Mouse (Mus musculus): ENCODE results near the gene Gtf2a1l. TPM values are rescaled to one million over a fixed set of nuclear protein-coding genes. Genes with fewer than 3 reads are reported as not detected.

The Gtf2a1l gene
- total and polyA plus RNA-seq, 2 experiments from 2014 or later = 0.24 to 0.52 TPM

DNA sequence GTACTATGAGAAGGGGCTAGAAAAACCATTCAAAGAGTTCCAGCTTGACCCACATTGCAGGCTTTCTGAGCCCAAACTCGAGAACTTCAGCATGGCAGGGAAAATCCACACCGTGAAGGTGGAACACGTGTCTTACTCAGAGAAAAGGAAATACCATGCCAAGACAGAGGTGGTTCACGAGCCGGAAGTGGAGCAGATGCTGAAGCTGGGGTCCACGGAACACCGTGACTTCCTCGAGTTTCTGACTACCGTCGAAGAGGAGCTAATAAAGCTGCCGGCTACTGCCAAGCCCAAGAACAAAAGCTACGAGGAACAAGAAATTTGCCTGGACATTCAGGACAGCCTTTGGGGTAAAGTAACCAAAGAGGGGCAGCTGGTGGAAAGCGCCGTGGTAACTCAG lies 32.4 kb upstream of the Gtf2a1l start:
- Histone ChIP-seq H3K27me3 (ENCODE audit: insufficient read depth, low read length) (no peaks in the 10 kb centered on the region), H3K9ac (no peak overlapping the region), H3K4me2 (ENCODE audit: low read depth) (no peak overlapping the region), H3K27ac (ENCODE audit: low read depth, low read length) (no peak overlapping the region), H3K4me1 (ENCODE audit: insufficient read depth) (no peaks in the 10 kb centered on the region), H3K4me3 (ENCODE audit: low read depth, low read length) (no peak overlapping the region), H3K9me3 (ENCODE audit: low read length) (no peaks in the 10 kb centered on the region), H3K36me3 (ENCODE audit: insufficient read depth) (no peaks in the 10 kb centered on the region)
- 86% methylated on average over 14 of the region's 14 CpGs for WGBS
- no peak for ATAC-seq
- TF ChIP-seq CTCF (IDR thresholded peaks at IDR 0.05; ENCODE audit: low read depth) = no peak
- no peak for DNase-seq

- no peak overlapping the region for H3K4me2 ChIP-seq (ENCODE audit: low read depth)
- DNase-seq (no peak), ATAC-seq (no peak)
- WGBS = 62% methylated on average over 12 of the region's 12 CpGs
- no peak overlapping the region for H3K9ac ChIP-seq
- no peak overlapping the region for H3K27ac ChIP-seq (ENCODE audit: low read depth, low read length)
- no peaks in the 10 kb centered on the region for H3K4me1 ChIP-seq (ENCODE audit: insufficient read depth)
- no peak overlapping the region for H3K4me3 ChIP-seq (ENCODE audit: low read depth, low read length)
- H3K9me3 ChIP-seq (ENCODE audit: low read length) = no peaks in the 10 kb centered on the region
- H3K27me3 ChIP-seq (ENCODE audit: insufficient read depth, low read length) = no peaks in the 10 kb centered on the region
- no peak for TF ChIP-seq CTCF (IDR thresholded peaks at IDR 0.05; ENCODE audit: low read depth)
- H3K36me3 ChIP-seq (ENCODE audit: insufficient read depth) = no peaks in the 10 kb centered on the region
Observed at GRCm38 (mm10) chr17:88636587-88636986, 31.9 kb upstream of the Gtf2a1l start.

GRCm38 (mm10) chr17:88641012-88641411 lies 27.4 kb upstream of the Gtf2a1l start:
- DNase-seq = peak; percentile 83
- Histone ChIP-seq H3K9me3 (ENCODE audit: low read length) (no peaks in the 10 kb centered on the region), H3K27me3 (ENCODE audit: insufficient read depth, low read length) (no peaks in the 10 kb centered on the region), H3K9ac (no peak overlapping the region), H3K4me3 (ENCODE audit: low read depth, low read length) (no peak overlapping the region), H3K4me2 (ENCODE audit: low read depth) (no peak overlapping the region), H3K36me3 (ENCODE audit: insufficient read depth) (no peaks in the 10 kb centered on the region), H3K27ac (ENCODE audit: low read depth, low read length) (no peak overlapping the region), H3K4me1 (ENCODE audit: insufficient read depth) (no peaks in the 10 kb centered on the region)
- ATAC-seq = peak; percentile 29; the same call in 1 of the 2 replicates
- peak; percentile 83 for TF ChIP-seq CTCF (IDR thresholded peaks at IDR 0.05; ENCODE audit: low read depth)
- 30% methylated on average over 6 of the region's 6 CpGs for WGBS

GRCm38 (mm10) chr17:88641836-88642235 lies 26.6 kb upstream of the Gtf2a1l start:
- Histone ChIP-seq H3K27me3 (ENCODE audit: insufficient read depth, low read length) (no peaks in the 10 kb centered on the region), H3K4me2 (ENCODE audit: low read depth) (no peak overlapping the region), H3K9me3 (ENCODE audit: low read length) (no peaks in the 10 kb centered on the region), H3K4me1 (ENCODE audit: insufficient read depth) (no peaks in the 10 kb centered on the region), H3K4me3 (ENCODE audit: low read depth, low read length) (no peak overlapping the region), H3K27ac (ENCODE audit: low read depth, low read length) (no peak overlapping the region), H3K9ac (no peak overlapping the region), H3K36me3 (ENCODE audit: insufficient read depth) (no peaks in the 10 kb centered on the region)
- no peak for ATAC-seq
- TF ChIP-seq CTCF (IDR thresholded peaks at IDR 0.05; ENCODE audit: low read depth) = no peak
- 90% methylated on average over 8 of the region's 8 CpGs for WGBS
- no peak for DNase-seq

GRCm38 (mm10) chr17:88644876-88645275 lies 23.6 kb upstream of the Gtf2a1l start:
- no peaks in the 10 kb centered on the region for H3K9me3 ChIP-seq (ENCODE audit: low read length)
- WGBS = 94% methylated on average over 7 of the region's 7 CpGs
- no peaks in the 10 kb centered on the region for H3K4me1 ChIP-seq (ENCODE audit: insufficient read depth)
- ATAC-seq (no peak), DNase-seq (no peak)
- no peak overlapping the region for H3K4me2 ChIP-seq (ENCODE audit: low read depth)
- H3K9ac ChIP-seq = no peak overlapping the region
- no peak overlapping the region for H3K4me3 ChIP-seq (ENCODE audit: low read depth, low read length)
- no peaks in the 10 kb centered on the region for H3K27me3 ChIP-seq (ENCODE audit: insufficient read depth, low read length)
- no peaks in the 10 kb centered on the region for H3K36me3 ChIP-seq (ENCODE audit: insufficient read depth)
- TF ChIP-seq CTCF (IDR thresholded peaks at IDR 0.05; ENCODE audit: low read depth) = no peak
- no peak overlapping the region for H3K27ac ChIP-seq (ENCODE audit: low read depth, low read length)

- 95% methylated on average over 11 of the region's 11 CpGs for WGBS
- Histone ChIP-seq H3K9me3 (ENCODE audit: low read length) (no peaks in the 10 kb centered on the region), H3K27ac (ENCODE audit: low read depth, low read length) (no peak overlapping the region), H3K4me2 (ENCODE audit: low read depth) (no peak overlapping the region), H3K9ac (no peak overlapping the region), H3K36me3 (ENCODE audit: insufficient read depth) (no peaks in the 10 kb centered on the region), H3K4me1 (ENCODE audit: insufficient read depth) (no peaks in the 10 kb centered on the region), H3K27me3 (ENCODE audit: insufficient read depth, low read length) (no peaks in the 10 kb centered on the region), H3K4me3 (ENCODE audit: low read depth, low read length) (no peak overlapping the region)
- TF ChIP-seq CTCF (IDR thresholded peaks at IDR 0.05; ENCODE audit: low read depth) = no peak
- no peak for ATAC-seq
- DNase-seq = no peak
Observed at GRCm38 (mm10) chr17:88645299-88645698, 23.2 kb upstream of the Gtf2a1l start.

DNA sequence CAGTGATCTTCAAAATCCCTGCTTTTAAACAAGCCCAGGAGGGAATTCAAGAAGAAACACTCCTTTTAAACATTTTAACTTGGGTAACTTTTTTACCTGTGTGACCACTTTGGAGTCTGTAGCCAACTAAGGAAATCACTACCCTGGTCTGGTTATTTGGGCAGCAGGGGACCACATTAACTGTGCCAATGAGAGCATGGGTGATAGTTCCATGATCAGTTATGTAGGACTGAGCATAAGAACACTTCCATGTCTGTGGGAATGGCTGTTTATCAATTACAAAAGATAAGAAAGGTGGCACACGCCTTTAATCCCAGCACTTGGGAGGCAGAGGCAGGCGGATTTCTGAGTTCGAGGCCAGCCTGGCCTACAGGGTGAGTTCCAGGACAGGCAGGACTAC lies 21.3 kb upstream of the Gtf2a1l start:
- WGBS = 92% methylated on average over 3 of the region's 3 CpGs
- no peak for DNase-seq
- no peaks in the 10 kb centered on the region for H3K36me3 ChIP-seq (ENCODE audit: insufficient read depth)

GRCm38 (mm10) chr17:88652010-88652409 lies 16.4 kb upstream of the Gtf2a1l start:
- peak; percentile 85 for ATAC-seq
- no peak overlapping the region for H3K4me2 ChIP-seq (ENCODE audit: low read depth)

More for the DNA sequence above, 21.3 kb upstream of the Gtf2a1l start:
- no peak overlapping the region for H3K4me2 ChIP-seq (ENCODE audit: low read depth)
- H3K4me1 ChIP-seq (ENCODE audit: insufficient read depth) = no peaks in the 10 kb centered on the region
- no peak overlapping the region for H3K4me3 ChIP-seq (ENCODE audit: low read depth, low read length)
- no peak overlapping the region for H3K27ac ChIP-seq (ENCODE audit: low read depth, low read length)
- H3K27me3 ChIP-seq (ENCODE audit: insufficient read depth, low read length) = no peaks in the 10 kb centered on the region
- no peak overlapping the region for H3K9ac ChIP-seq
- no peak for TF ChIP-seq CTCF (IDR thresholded peaks at IDR 0.05; ENCODE audit: low read depth)
- no peak for ATAC-seq
- H3K9me3 ChIP-seq (ENCODE audit: low read length) = no peaks in the 10 kb centered on the region

More at GRCm38 (mm10) chr17:88652010-88652409, 16.4 kb upstream of the Gtf2a1l start:
- DNase-seq = peak; percentile 91
- peak; percentile 93 for TF ChIP-seq CTCF (IDR thresholded peaks at IDR 0.05; ENCODE audit: low read depth)
- no peaks in the 10 kb centered on the region for H3K9me3 ChIP-seq (ENCODE audit: low read length)
- H3K4me1 ChIP-seq (ENCODE audit: insufficient read depth) = no peaks in the 10 kb centered on the region
- no peaks in the 10 kb centered on the region for H3K27me3 ChIP-seq (ENCODE audit: insufficient read depth, low read length)
- WGBS = 5% methylated on average over 9 of the region's 9 CpGs
- H3K4me3 ChIP-seq (ENCODE audit: low read depth, low read length) = no peak overlapping the region
- no peaks in the 10 kb centered on the region for H3K36me3 ChIP-seq (ENCODE audit: insufficient read depth)
- H3K9ac ChIP-seq = no peak overlapping the region
- H3K27ac ChIP-seq (ENCODE audit: low read depth, low read length) = no peak overlapping the region
